Comparison of ENCODE assay signal across 9 mouse cellular contexts in genomic region chr5:146330031-146330764, GRCm38 (mm10). TPM values are rescaled to one million over a fixed set of nuclear protein-coding genes. Genes with fewer than 3 reads are reported as not detected.
A peak's percentile ranks its signal among the peaks of the same experiment; 100 is the strongest.
DNase-seq lines count a peak whose midpoint lies in the region; ATAC-seq and TF ChIP-seq lines count a peak whose summit lies in the region.
"Had no signal": no experiment of that assay in that cellular context is flagged by ENCODE, and none has a peak within 500 bp of the region (broad histone marks: within the 10 kb centered on the region; RNA-seq: fewer than 3 reads in every experiment).

No protein-coding gene starts in this region.

- no peak overlapping the region for H3K27ac ChIP-seq in intestine, embryonic 14.5 days (ENCODE audit: low read depth)
- no peak overlapping the region for H3K27ac ChIP-seq in intestine, embryonic 15.5 days
- no peak overlapping the region for H3K27ac ChIP-seq in embryonic facial prominence, embryonic 11.5 days (replicated peaks; ENCODE audit: low read depth, low read length)

- H3K9me3 ChIP-seq in intestine, embryonic 14.5 days (ENCODE audit: control insufficient read depth, low read length) = no peaks in the 10 kb centered on the region
- no peaks in the 10 kb centered on the region for H3K9me3 ChIP-seq in intestine, embryonic 15.5 days
- H3K9me3 ChIP-seq in E14TG2a.4 (ENCODE audit: low read length) = no peaks in the 10 kb centered on the region
- no peaks in the 10 kb centered on the region for H3K9me3 ChIP-seq in embryonic facial prominence, embryonic 11.5 days (replicated peaks; ENCODE audit: control insufficient read depth, low read length)
- H3K9me3 ChIP-seq: megakaryocyte, embryonic 14.5 days had no signal

- no peak for ATAC-seq in intestine, embryonic 14.5 days (replicated peaks; ENCODE audit: low FRiP score, low TSS enrichment, low read depth)
- no peak for ATAC-seq in intestine, embryonic 15.5 days
- no peak for ATAC-seq in embryonic facial prominence, embryonic 11.5 days (replicated peaks; ENCODE audit: insufficient number of reproducible peaks, low FRiP score, low TSS enrichment, low read depth)
- peak; percentile 94 for ATAC-seq in megakaryocyte progenitor cell, adult 5-6 weeks (replicated peaks; ENCODE audit: poor library complexity)

- TF ChIP-seq CTCF in E14TG2a.4 (conservative IDR thresholded peaks at IDR 0.05; ENCODE audit: low read length) = peak; percentile 83

- no peak overlapping the region for H3K9ac ChIP-seq in intestine, embryonic 14.5 days (ENCODE audit: low read length)
- no peak overlapping the region for H3K9ac ChIP-seq in intestine, embryonic 15.5 days
- no peak overlapping the region for H3K9ac ChIP-seq in embryonic facial prominence, embryonic 11.5 days (replicated peaks; ENCODE audit: low read length)

- no peak overlapping the region for H3K4me2 ChIP-seq in intestine, embryonic 14.5 days (ENCODE audit: low read length)
- no peak overlapping the region for H3K4me2 ChIP-seq in intestine, embryonic 15.5 days (replicated peaks)
- no peak overlapping the region for H3K4me2 ChIP-seq in embryonic facial prominence, embryonic 11.5 days (ENCODE audit: low read depth, low read length)

- 0 out of 2 replicates have a peak, but pooled peaks cover under 1% of the 10 kb centered on the region for H3K4me1 ChIP-seq in intestine, embryonic 14.5 days (replicated peaks; ENCODE audit: control insufficient read depth, insufficient read depth, low read length)
- no peaks in the 10 kb centered on the region for H3K4me1 ChIP-seq in intestine, embryonic 15.5 days (replicated peaks)
- 0 out of 2 replicates have a peak, but pooled peaks cover 5% of the 10 kb centered on the region for H3K4me1 ChIP-seq in E14TG2a.4 (replicated peaks; ENCODE audit: low read depth, low read length)
- H3K4me1 ChIP-seq in embryonic facial prominence, embryonic 11.5 days (ENCODE audit: control insufficient read depth, insufficient read depth, low read length) = no peaks in the 10 kb centered on the region
- H3K4me1 ChIP-seq: megakaryocyte, embryonic 14.5 days had no signal

- WGBS in intestine, embryonic 14.5 days = 41% methylated on average over 13 of the region's 13 CpGs
- WGBS in intestine, embryonic 15.5 days = 39% methylated on average over 13 of the region's 13 CpGs
- WGBS in embryonic facial prominence, embryonic 11.5 days = 47% methylated on average over 12 of the region's 13 CpGs

- no peaks in the 10 kb centered on the region for H3K36me3 ChIP-seq in intestine, embryonic 14.5 days (ENCODE audit: control insufficient read depth, insufficient read depth, low read length)
- no peaks in the 10 kb centered on the region for H3K36me3 ChIP-seq in intestine, embryonic 15.5 days
- no peaks in the 10 kb centered on the region for H3K36me3 ChIP-seq in E14TG2a.4 (ENCODE audit: insufficient read depth, low read length)
- no peaks in the 10 kb centered on the region for H3K36me3 ChIP-seq in embryonic facial prominence, embryonic 11.5 days (replicated peaks; ENCODE audit: control insufficient read depth, insufficient read depth, low read depth, low read length)

- H3K4me3 ChIP-seq in intestine, embryonic 14.5 days (ENCODE audit: low read depth, low read length) = no peak overlapping the region
- H3K4me3 ChIP-seq in intestine, embryonic 15.5 days (replicated peaks) = no peak overlapping the region
- no peak overlapping the region for H3K4me3 ChIP-seq in E14TG2a.4 (replicated peaks; ENCODE audit: low read length)
- no peak overlapping the region for H3K4me3 ChIP-seq in embryonic facial prominence, embryonic 11.5 days (ENCODE audit: low read depth, low read length)
- H3K4me3 ChIP-seq: megakaryocyte, embryonic 14.5 days had no signal

- DNase-seq in intestine, embryonic 14.5 days (ENCODE audit: low spot score) = peak; percentile 65
- DNase-seq in ZHBTc4 (ENCODE audit: low read depth, low spot score) = peak; percentile 75
- DNase-seq in embryonic facial prominence, embryonic 11.5 days (ENCODE audit: low spot score) = peak; percentile 80
- DNase-seq in layer of hippocampus, adult 9-11 months = peak; percentile 34
- peak; percentile 24 for DNase-seq in yolk sac, embryonic 10.5 days (ENCODE audit: low spot score)

- no peaks in the 10 kb centered on the region for H3K27me3 ChIP-seq in intestine, embryonic 14.5 days (replicated peaks; ENCODE audit: control insufficient read depth, insufficient read depth, low read length)
- H3K27me3 ChIP-seq in intestine, embryonic 15.5 days (replicated peaks) = no peaks in the 10 kb centered on the region
- H3K27me3 ChIP-seq in E14TG2a.4 (ENCODE audit: insufficient read depth, low read length) = no peaks in the 10 kb centered on the region
- no peaks in the 10 kb centered on the region for H3K27me3 ChIP-seq in embryonic facial prominence, embryonic 11.5 days (ENCODE audit: control insufficient read depth, insufficient read depth, low read length)
- H3K27me3 ChIP-seq: megakaryocyte, embryonic 14.5 days had no signal

RNA-seq across cellular contexts. Expression of gene Wasf3, which starts 54.6 kb away (rescaled TPM):
- 1.5 TPM in 2 replicates for polyA plus RNA-seq in intestine, embryonic 14.5 days (2014; fragmentation: Nextera tagmentation; extraction: Ambion mirVana)
- 1.7 and 1.9 TPM in 2 replicates for polyA plus RNA-seq in intestine, embryonic 15.5 days (2015; fragmentation: Nextera tagmentation; extraction: Ambion mirVana)
- polyA plus RNA-seq in embryonic facial prominence, embryonic 11.5 days (2014; fragmentation: Nextera tagmentation; extraction: Ambion mirVana) = 3.8 and 3.9 TPM in 2 replicates
- not detected in 2 replicates for total RNA-seq in megakaryocyte progenitor cell, adult 5-6 weeks (2015)
- total RNA-seq in megakaryocyte progenitor cell, adult 5-6 weeks (2017) = not detected in 2 replicates

Comparison
In these comparisons a context has a peak if more than half of its experiments do, and no peak if none do; other contexts are left out.
1. DNase-seq: peak in every context shown above with its lines; median percentile 80 in embryonic facial prominence, embryonic 11.5 days; 75 in ZHBTc4; 65 in intestine, embryonic 14.5 days; 34 in layer of hippocampus, adult 9-11 months; 24 in yolk sac, embryonic 10.5 days.